Mouse (Mus musculus) cerebellum, adult 2 months (tissue): ENCODE results near the gene Slc5a1.

Experiments used
- CTCF ChIP-seq: fragments of 200-500 bp; IDR thresholded peaks from 2 replicates; pipeline ENCODE4 v1.5.1; 2011; ENCODE audit warnings: low read depth, mild to moderate bottlenecking, control low read depth, low read length, moderate library complexity, borderline replicate concordance; ENCODE audit not compliant: insufficient read depth
- POLR2A ChIP-seq: fragments of 200-500 bp; IDR thresholded peaks from 2 replicates; pipeline ENCODE4 v1.6.1; 2011; ENCODE audit warnings: low read length, control low read depth, borderline replicate concordance; ENCODE audit not compliant: insufficient read depth

DNA sequence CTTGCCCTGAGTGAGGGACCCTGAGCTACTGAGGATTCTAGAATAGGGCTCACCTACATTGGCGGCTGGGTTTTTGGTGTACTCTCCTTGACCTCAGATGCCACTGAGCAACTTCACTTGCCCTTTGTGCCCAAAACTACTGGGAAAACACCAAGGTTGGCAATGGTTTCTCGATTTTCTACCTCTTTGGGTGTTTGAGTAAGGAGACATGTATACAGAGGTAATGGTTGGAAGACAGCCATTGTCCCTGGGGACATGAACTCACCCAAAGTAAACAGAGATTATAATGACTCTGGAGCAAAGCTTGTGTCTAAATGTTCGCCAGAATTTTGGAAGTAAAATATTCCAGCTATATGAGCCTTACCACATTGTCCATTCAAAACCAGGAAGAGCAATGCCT lies 19.6 kb downstream of the Slc5a1 start:
- TF ChIP-seq POLR2A (no peak), CTCF (no peak)
